Mouse (Mus musculus) C2C12 (cell line): ENCODE measurements at regions not wholly inside any gene's neighbourhood (a gene's known extent, or its start where the extent isn't known, plus 50 kb on each side); places are given as distances from the start of the nearest gene placed in this dataset.

ENCODE experiments used
- CEBPB ChIP-seq: IDR thresholded peaks from one replicate; pipeline ENCODE4 v1.6.1; 2011; ENCODE audit warnings: low read depth, mild to moderate bottlenecking, control low read depth, moderate library complexity
- CTCF ChIP-seq: IDR thresholded peaks from one replicate; pipeline ENCODE4 v1.5.1; 2011; ENCODE audit not compliant: control insufficient read depth, insufficient read depth, insufficient read length
- FOSL1 ChIP-seq: IDR thresholded peaks from one replicate; pipeline ENCODE4 v1.8.0; 2011; ENCODE audit warnings: mild to moderate bottlenecking, low read length; ENCODE audit not compliant: poor library complexity, insufficient read depth, severe bottlenecking
- MAX ChIP-seq: IDR thresholded peaks from one replicate; pipeline ENCODE4 v1.6.1; 2011; ENCODE audit warnings: mild to moderate bottlenecking, control low read depth
- MYOD1 ChIP-seq: IDR thresholded peaks from one replicate; pipeline ENCODE4 v1.6.1; 2011; ENCODE audit warnings: low read depth; ENCODE audit not compliant: control insufficient read depth, insufficient read length
- MYOG ChIP-seq: IDR thresholded peaks from one replicate; pipeline ENCODE4 v1.6.1; 2011; ENCODE audit not compliant: control insufficient read depth, insufficient read length; ENCODE audit errors: extremely low read depth
- USF1 ChIP-seq: IDR thresholded peaks from one replicate; pipeline ENCODE4 v1.6.1; 2011; ENCODE audit warnings: low read depth, mild to moderate bottlenecking, control low read depth, moderate library complexity

DNA sequence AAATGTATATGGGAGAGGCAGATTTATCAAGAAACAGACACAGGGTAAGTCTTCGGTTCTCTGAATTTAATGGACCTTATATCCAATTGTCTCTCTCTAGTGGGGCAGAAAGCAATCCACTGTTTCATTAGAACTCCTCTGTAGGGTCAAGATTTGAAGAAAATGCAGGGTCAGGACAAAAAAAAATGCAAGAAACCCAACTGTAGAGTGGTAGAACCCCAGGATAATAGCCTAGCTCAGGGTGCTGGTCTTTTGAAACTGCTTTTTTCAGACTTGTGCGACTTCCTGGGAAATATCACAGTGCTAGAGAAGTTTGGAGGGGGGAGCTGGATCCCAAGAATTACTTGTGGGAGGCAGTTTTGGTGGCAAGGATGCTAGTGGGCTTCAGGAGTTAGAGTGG lies 162.0 kb downstream of the Barhl2 start:
- no peak for TF ChIP-seq CTCF
- no peak for TF ChIP-seq MYOD1
- TF ChIP-seq FOSL1 = no peak
- TF ChIP-seq CEBPB = no peak
- no peak for TF ChIP-seq MAX
- no peak for TF ChIP-seq MYOG
- TF ChIP-seq USF1 = no peak
